13 mouse cellular contexts compared by ENCODE assay signal in genomic region chr1:52392933-52393332, GRCm38 (mm10).
DNase-seq lines count a peak whose midpoint lies in the region; ATAC-seq lines count a peak whose summit lies in the region.
"Had no signal": no experiment of that assay in that cellular context is flagged by ENCODE, and none has a peak within 500 bp of the region (broad histone marks: within the 10 kb centered on the region; RNA-seq: fewer than 3 reads in every experiment).

No protein-coding gene starts in this region.

- H3K4me3 ChIP-seq in heart, embryonic 10.5 days, result no peak overlapping the region
- H3K4me3 ChIP-seq in midbrain, embryonic 15.5 days, result no peak overlapping the region
- H3K4me3 ChIP-seq: liver, embryonic 13.5 days; neural tube, embryonic 13.5 days had no signal

- 44% methylated on average over 2 of the region's 2 CpGs for WGBS in heart, embryonic 10.5 days
- WGBS in midbrain, embryonic 15.5 days, result 48% methylated on average over 2 of the region's 2 CpGs

- H3K36me3 ChIP-seq in heart, embryonic 10.5 days, result no peaks in the 10 kb centered on the region
- no peaks in the 10 kb centered on the region for H3K36me3 ChIP-seq in splenic B cell, adult 2 months (ENCODE audit: control insufficient read depth, insufficient read depth, low read length, poor library complexity, severe bottlenecking)
- no peaks in the 10 kb centered on the region for H3K36me3 ChIP-seq in midbrain, embryonic 15.5 days (replicated peaks)
- H3K36me3 ChIP-seq: liver, embryonic 13.5 days; neural tube, embryonic 13.5 days had no signal

- no peak overlapping the region for H3K4me2 ChIP-seq in midbrain, embryonic 15.5 days
- H3K4me2 ChIP-seq: heart, embryonic 11.5 days; liver, embryonic 13.5 days; neural tube, embryonic 13.5 days had no signal

- no peak for ATAC-seq in erythroid progenitor cell, adult 5-6 weeks (replicated peaks; ENCODE audit: low FRiP score, poor library complexity, severe bottlenecking)
- ATAC-seq in midbrain, embryonic 15.5 days (replicated peaks), result no peak
- ATAC-seq: forebrain, embryonic 16.5 days had no signal

- DNase-seq in heart, embryonic 10.5 days (ENCODE audit: low spot score), result no peak
- no peak for DNase-seq in heart, adult 11 months
- DNase-seq in lung, postnatal 10 days, result peak; percentile 9
- no peak for DNase-seq in lung, postnatal 4 days
- DNase-seq in NIH3T3 (ENCODE audit: low read depth), result peak; percentile 29
- peak; percentile 15 for DNase-seq in splenic B cell, adult 2 months (ENCODE audit: low read depth, low spot score)
- DNase-seq: adrenal gland, postnatal 10 days; liver, embryonic 13.5 days had no signal

- H3K9ac ChIP-seq in midbrain, embryonic 15.5 days, result no peak overlapping the region
- H3K9ac ChIP-seq: liver, embryonic 13.5 days; neural tube, embryonic 13.5 days had no signal

- no peaks in the 10 kb centered on the region for H3K9me3 ChIP-seq in heart, embryonic 10.5 days
- H3K9me3 ChIP-seq in midbrain, embryonic 15.5 days, result no peaks in the 10 kb centered on the region
- H3K9me3 ChIP-seq: liver, embryonic 13.5 days; neural tube, embryonic 13.5 days had no signal

- peak overlapping the region; percentile 29; the same call in 1 of the 2 replicates for H3K27ac ChIP-seq in heart, embryonic 10.5 days
- no peak overlapping the region for H3K27ac ChIP-seq in midbrain, embryonic 15.5 days
- H3K27ac ChIP-seq: liver, embryonic 13.5 days; neural tube, embryonic 13.5 days had no signal

- H3K27me3 ChIP-seq in heart, embryonic 10.5 days (ENCODE audit: insufficient read depth, poor library complexity, severe bottlenecking), result no peaks in the 10 kb centered on the region
- H3K27me3 ChIP-seq in splenic B cell, adult 2 months (ENCODE audit: control insufficient read depth, insufficient read depth, low read length, poor library complexity, severe bottlenecking), result no peaks in the 10 kb centered on the region
- no peaks in the 10 kb centered on the region for H3K27me3 ChIP-seq in midbrain, embryonic 15.5 days (replicated peaks)
- H3K27me3 ChIP-seq: liver, embryonic 13.5 days; neural tube, embryonic 13.5 days had no signal

- H3K4me1 ChIP-seq in heart, embryonic 10.5 days, result no peaks in the 10 kb centered on the region; the same call in 1 of the 2 replicates
- no peaks in the 10 kb centered on the region for H3K4me1 ChIP-seq in midbrain, embryonic 15.5 days
- H3K4me1 ChIP-seq: liver, embryonic 13.5 days; neural tube, embryonic 13.5 days had no signal

Comparison
In these comparisons a context has a peak if more than half of its experiments do, and no peak if none do; other contexts are left out.
1. DNase-seq: peak in lung, postnatal 10 days (single experiment), NIH3T3 (single experiment) and splenic B cell, adult 2 months (single experiment); none in heart, embryonic 10.5 days (single experiment), heart, adult 11 months (single experiment) and lung, postnatal 4 days (0 of 2).